Mouse (Mus musculus): ENCODE results near the gene Gm14393.
"Not testable (repeated sequence)": the region's sequence is repeated elsewhere in the genome, so short reads cannot be mapped to it uniquely, and the experiment has no call there.

Gm14393 gene

GRCm38 (mm10) chr2:175067681-175068261 lies at the start of gene Gm14393:
Gene Gm14393, minus strand, starts transcription at chr2:175067781.
- DNase-seq (ENCODE audit: low spot score): not testable (repeated sequence)

- not testable (repeated sequence) for DNase-seq (ENCODE audit: low spot score)
These were observed 23.3 kb downstream of the Gm14393 start for GRCm38 (mm10) chr2:175044268-175044667.
